Mouse (Mus musculus) myocyte (in vitro differentiated cells): ENCODE measurements at regions not wholly inside any gene's neighbourhood (a gene's known extent, or its start where the extent isn't known, plus 50 kb on each side); places are given as distances from the start of the nearest gene placed in this dataset.

Experiments used
- H3K27me3 ChIP-seq: one replicate; pipeline ENCODE4 v1.6.1; 2011; ENCODE audit not compliant: control insufficient read depth, insufficient read depth, insufficient read length
- H3K36me3 ChIP-seq: one replicate; pipeline ENCODE4 v1.6.1; 2011; ENCODE audit not compliant: control insufficient read depth, insufficient read depth
- H3K4me2 ChIP-seq: one replicate; pipeline ENCODE4 v1.6.1; 2011; ENCODE audit warnings: low read depth, control low read depth
- H3K4me3 ChIP-seq: one replicate; pipeline ENCODE4 v1.5.1; 2011; ENCODE audit warnings: mild to moderate bottlenecking, control low read depth, moderate library complexity
- H3K79me2 ChIP-seq: one replicate; pipeline ENCODE4 v1.6.1; 2011; ENCODE audit not compliant: control insufficient read depth, insufficient read depth
- H3ac ChIP-seq: one replicate; pipeline ENCODE4 v1.6.1; 2011; ENCODE audit not compliant: control insufficient read depth, insufficient read length
- CEBPB ChIP-seq: IDR thresholded peaks from 2 replicates; pipeline ENCODE4 v1.6.1; 2011; ENCODE audit warnings: mild to moderate bottlenecking, moderate library complexity; ENCODE audit not compliant: poor library complexity, insufficient read depth, severe bottlenecking
- E2F4 ChIP-seq: IDR thresholded peaks from one replicate; pipeline ENCODE4 v1.6.1; 2011; ENCODE audit warnings: mild to moderate bottlenecking, control low read depth, moderate library complexity; ENCODE audit not compliant: insufficient read depth
- MAX ChIP-seq: IDR thresholded peaks from one replicate; pipeline ENCODE4 v1.6.1; 2011; ENCODE audit warnings: low read depth, mild to moderate bottlenecking, control low read depth
- MYOD1 ChIP-seq, 3 experiments: IDR thresholded peaks; one replicate each; pipeline ENCODE4 v1.6.1; 2011; ENCODE audit warnings: control low read depth in 2 of 3, low read depth in 2 of 3, mild to moderate bottlenecking in 2 of 3, moderate library complexity in 1 of 3; ENCODE audit not compliant: insufficient read length in 2 of 3, control insufficient read depth in 1 of 3
- MYOG ChIP-seq, 3 experiments: IDR thresholded peaks; one replicate each; pipeline ENCODE4 v1.6.1; 2011; ENCODE audit warnings: control low read depth in 2 of 3, low read depth in 2 of 3, mild to moderate bottlenecking in 2 of 3; ENCODE audit not compliant: insufficient read length in 2 of 3, control insufficient read depth in 1 of 3, insufficient read depth in 1 of 3
- POLR2A ChIP-seq: IDR thresholded peaks from one replicate; pipeline ENCODE4 v1.6.1; 2011; ENCODE audit warnings: low read depth, mild to moderate bottlenecking, control low read depth, moderate library complexity; ENCODE audit not compliant: insufficient read length
- POLR2AphosphoS2 ChIP-seq: IDR thresholded peaks from one replicate; pipeline ENCODE4 v1.6.1; 2011; ENCODE audit warnings: low read depth, control low read depth; ENCODE audit not compliant: insufficient read length
- REST ChIP-seq: IDR thresholded peaks from one replicate; pipeline ENCODE4 v1.6.1; 2011; ENCODE audit warnings: mild to moderate bottlenecking, control low read depth, moderate library complexity; ENCODE audit not compliant: insufficient read depth, insufficient read length
- SRF ChIP-seq: IDR thresholded peaks from one replicate; pipeline ENCODE4 v1.6.1; 2011; ENCODE audit warnings: low read depth; ENCODE audit not compliant: control insufficient read depth, insufficient read length
- TCF12 ChIP-seq: IDR thresholded peaks from one replicate; pipeline ENCODE4 v1.6.1; 2011; ENCODE audit warnings: mild to moderate bottlenecking, control low read depth; ENCODE audit not compliant: poor library complexity, insufficient read depth, severe bottlenecking
- TCF3 ChIP-seq: IDR thresholded peaks from one replicate; pipeline ENCODE4 v1.6.1; 2011; ENCODE audit warnings: low read depth, control low read depth; ENCODE audit not compliant: insufficient read length
- USF1 ChIP-seq: IDR thresholded peaks from one replicate; pipeline ENCODE4 v1.6.1; 2011; ENCODE audit warnings: low read depth, mild to moderate bottlenecking, control low read depth, moderate library complexity

DNA sequence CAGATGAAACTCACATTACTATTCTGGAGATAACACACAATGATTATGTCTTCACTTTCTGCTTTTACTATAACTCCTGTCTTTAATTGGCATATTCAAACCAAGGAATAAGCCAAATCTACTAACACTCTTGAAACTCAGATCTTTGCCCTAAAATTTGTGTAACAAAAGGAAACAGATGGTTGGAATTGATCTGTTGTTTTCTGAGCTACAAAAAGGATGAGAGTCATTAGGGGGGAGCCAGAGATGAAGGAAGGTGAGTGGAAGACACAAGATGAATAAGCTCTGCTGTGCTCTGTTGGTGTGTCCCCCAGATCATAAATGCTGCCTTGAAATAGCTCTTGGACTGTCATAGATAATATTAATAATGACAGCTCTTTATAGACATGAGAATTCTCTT lies 718.6 kb upstream of the Impad1 start:
- no peak for TF ChIP-seq TCF12
- Histone ChIP-seq H3K4me2 (no peak overlapping the region), H3K27me3 (no peaks in the 10 kb centered on the region), H3ac (no peak overlapping the region), H3K4me3 (no peak overlapping the region), H3K36me3 (no peaks in the 10 kb centered on the region), H3K79me2 (no peaks in the 10 kb centered on the region)

DNA sequence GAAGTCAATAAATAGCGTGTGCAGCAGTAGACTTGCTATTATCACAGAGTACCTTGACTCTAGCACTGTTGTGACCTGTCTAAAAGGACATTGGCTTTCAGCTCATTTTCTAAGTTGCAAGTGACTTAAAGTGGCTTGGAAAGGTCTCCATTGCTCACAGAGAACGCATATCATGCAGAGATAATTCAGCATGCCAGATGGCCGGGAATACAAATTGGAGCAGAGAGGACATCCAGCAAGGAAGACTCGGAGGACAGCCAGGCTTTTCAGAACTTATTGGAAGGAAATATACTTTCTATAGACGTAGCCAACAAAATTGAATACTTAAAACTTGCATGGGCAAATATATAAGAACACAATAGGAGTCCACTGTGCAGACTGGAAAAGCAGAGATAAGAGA lies 716.2 kb upstream of the Impad1 start:
- no peak overlapping the region for H3K4me3 ChIP-seq
- no peaks in the 10 kb centered on the region for H3K79me2 ChIP-seq
- H3ac ChIP-seq = no peak overlapping the region
- TF ChIP-seq E2F4 = no peak
- TF ChIP-seq REST = no peak
- no peak for TF ChIP-seq POLR2A
- no peak for TF ChIP-seq MYOD1 (IDR thresholded peaks at IDR 0.05; ENCODE audit: control insufficient read depth in 1 of 3, insufficient read length in 2 of 3, low read depth in 2 of 3)
- TF ChIP-seq POLR2AphosphoS2 = no peak
- TF ChIP-seq CEBPB = no peak
- TF ChIP-seq MAX = no peak
- TF ChIP-seq USF1 = no peak
- TF ChIP-seq SRF = no peak
- no peak for TF ChIP-seq TCF3
- TF ChIP-seq TCF12 = no peak
- TF ChIP-seq MYOG (IDR thresholded peaks at IDR 0.05; ENCODE audit: control insufficient read depth in 1 of 3, insufficient read depth in 1 of 3, insufficient read length in 2 of 3, low read depth in 2 of 3) = no peak
- no peaks in the 10 kb centered on the region for H3K36me3 ChIP-seq
- H3K4me2 ChIP-seq = no peak overlapping the region
- H3K27me3 ChIP-seq = no peaks in the 10 kb centered on the region

DNA sequence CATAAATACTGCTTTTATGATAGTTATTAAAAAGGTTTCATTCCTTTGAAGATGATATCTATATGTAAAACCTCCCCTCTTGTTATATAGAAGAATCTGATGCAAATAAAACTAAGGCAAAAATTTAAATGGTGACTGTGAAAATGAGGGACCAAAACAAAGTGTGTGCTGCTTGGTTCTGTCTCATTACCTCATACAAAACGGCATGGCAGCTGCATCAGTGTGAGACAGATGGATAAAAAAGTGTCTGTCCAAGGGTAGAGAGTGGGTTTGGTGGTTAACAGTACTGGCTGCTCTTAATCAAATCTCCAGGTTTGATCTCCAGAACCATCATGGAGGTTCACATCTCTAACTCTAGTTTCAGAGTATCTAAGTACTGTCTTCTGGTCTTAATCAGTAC lies 701.9 kb upstream of the Impad1 start:
- Histone ChIP-seq H3K36me3 (no peaks in the 10 kb centered on the region), H3K4me3 (no peak overlapping the region), H3K4me2 (no peak overlapping the region), H3K27me3 (no peaks in the 10 kb centered on the region), H3K79me2 (no peaks in the 10 kb centered on the region), H3ac (no peak overlapping the region)
- TF ChIP-seq REST (no peak), TCF3 (no peak), MAX (no peak), TCF12 (no peak), MYOG (IDR thresholded peaks at IDR 0.05; ENCODE audit: control insufficient read depth in 1 of 3, insufficient read depth in 1 of 3, insufficient read length in 2 of 3, low read depth in 2 of 3) (no peak), MYOD1 (IDR thresholded peaks at IDR 0.05; ENCODE audit: control insufficient read depth in 1 of 3, insufficient read length in 2 of 3, low read depth in 2 of 3) (no peak), CEBPB (no peak), USF1 (no peak), POLR2A (no peak), POLR2AphosphoS2 (no peak), SRF (no peak), E2F4 (no peak)

DNA sequence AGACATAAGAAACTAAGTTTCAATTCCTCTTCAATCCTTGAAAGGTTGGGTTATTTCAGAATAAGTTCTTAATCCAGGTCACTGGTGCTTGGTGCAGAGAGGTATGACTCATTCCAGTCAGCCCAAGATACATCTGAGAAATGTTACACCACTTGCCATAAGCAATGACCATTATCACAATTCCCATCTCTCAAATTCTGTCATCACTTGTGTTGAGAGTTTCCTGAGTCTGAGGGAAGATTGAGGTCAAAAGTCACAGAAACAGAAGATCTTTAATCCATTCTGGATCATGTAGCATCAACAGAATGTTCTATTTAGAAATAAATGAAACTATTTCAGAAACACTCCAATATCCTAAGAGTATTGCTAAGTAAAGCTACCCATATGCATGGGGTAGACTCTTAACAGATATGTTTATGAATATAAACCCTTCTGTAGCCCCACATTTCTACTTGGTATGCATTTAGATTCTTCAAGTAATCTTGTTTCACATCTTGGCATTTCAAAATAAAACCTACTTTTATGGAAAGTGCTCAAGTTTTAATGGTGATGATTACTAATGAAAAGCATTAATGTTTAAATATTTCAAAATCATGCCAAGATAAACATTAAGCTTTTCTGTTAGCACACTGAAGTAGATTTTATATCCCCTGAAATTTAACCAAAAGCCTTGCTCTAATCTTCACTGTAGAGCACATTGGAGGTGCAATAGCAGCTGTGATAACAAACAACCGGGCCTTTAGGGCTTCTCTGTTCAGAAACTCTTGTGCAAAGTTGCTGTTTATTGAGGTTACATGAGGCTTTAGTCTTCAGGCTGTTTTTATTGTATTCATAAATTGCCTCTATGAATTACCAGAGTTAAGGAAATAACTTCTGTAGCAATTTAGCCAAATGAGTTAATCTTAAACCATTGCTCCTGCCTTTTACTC lies 701.2 kb upstream of the Impad1 start:
- TF ChIP-seq SRF (no peak), MYOD1 (IDR thresholded peaks at IDR 0.05; ENCODE audit: control insufficient read depth in 1 of 3, insufficient read length in 2 of 3, low read depth in 2 of 3) (no peak), POLR2AphosphoS2 (no peak), E2F4 (no peak), TCF12 (no peak), MAX (no peak), POLR2A (no peak), CEBPB (no peak), MYOG (IDR thresholded peaks at IDR 0.05; ENCODE audit: control insufficient read depth in 1 of 3, insufficient read depth in 1 of 3, insufficient read length in 2 of 3, low read depth in 2 of 3) (no peak), REST (no peak), USF1 (no peak), TCF3 (no peak)

More for the DNA sequence above, 701.2 kb upstream of the Impad1 start:
- Histone ChIP-seq H3K4me3 (no peak overlapping the region), H3ac (no peak overlapping the region), H3K79me2 (no peaks in the 10 kb centered on the region), H3K4me2 (no peak overlapping the region), H3K36me3 (no peaks in the 10 kb centered on the region), H3K27me3 (no peaks in the 10 kb centered on the region)
